Mouse (Mus musculus) embryonic facial prominence, embryonic 11.5 days (tissue): ENCODE results near the gene Eif2s1. TPM values are rescaled to one million over a fixed set of nuclear protein-coding genes. Genes with fewer than 3 reads are reported as not detected.

ENCODE experiments used
- ATAC-seq: fragments of 200-750 bp; cut with Nextera tagmentation; replicated peaks from 2 replicates; pipeline ENCODE4 v1.8.0; 2017; ENCODE audit warnings: low read depth; ENCODE audit not compliant: insufficient number of reproducible peaks, low FRiP score, low TSS enrichment
- DNase-seq: peaks from one replicate; pipeline ENCODE4 v3.0.0-alpha.2; 2015; ENCODE audit warnings: low spot score
- H3K27ac ChIP-seq: fragments of 300-500 bp; sonication (generic); replicated peaks from 2 replicates; pipeline ENCODE4 v1.5.1; 2014; ENCODE audit warnings: mild to moderate bottlenecking, low read depth, low read length, control low read depth
- H3K27me3 ChIP-seq: fragments of 300-500 bp; sonication (generic); 2 replicates; pipeline ENCODE4 v1.6.1; 2014; ENCODE audit warnings: mild to moderate bottlenecking, low read length, moderate library complexity, mixed read lengths; ENCODE audit not compliant: control insufficient read depth, insufficient read depth
- H3K36me3 ChIP-seq: fragments of 300-500 bp; sonication (generic); replicated peaks from 2 replicates; pipeline ENCODE4 v1.6.1; 2014; ENCODE audit warnings: low read depth, mild to moderate bottlenecking, low read length, moderate library complexity, mixed read lengths; ENCODE audit not compliant: control insufficient read depth, insufficient read depth
- H3K4me1 ChIP-seq: fragments of 300-500 bp; sonication (generic); 2 replicates; pipeline ENCODE4 v1.6.1; 2014; ENCODE audit warnings: low read length, mixed read lengths; ENCODE audit not compliant: control insufficient read depth, insufficient read depth
- H3K4me2 ChIP-seq: fragments of 300-500 bp; sonication (generic); 2 replicates; pipeline ENCODE4 v1.6.1; 2014; ENCODE audit warnings: low read depth, mild to moderate bottlenecking, control low read depth, low read length, moderate library complexity
- H3K4me3 ChIP-seq: fragments of 300-500 bp; sonication (generic); 2 replicates; pipeline ENCODE4 v1.5.1; 2014; ENCODE audit warnings: low read depth, low read length, control low read depth
- H3K9ac ChIP-seq: fragments of 300-500 bp; sonication (generic); replicated peaks from 2 replicates; pipeline ENCODE4 v1.6.1; 2014; ENCODE audit warnings: mild to moderate bottlenecking, control low read depth, low read length
- H3K9me3 ChIP-seq: fragments of 300-500 bp; sonication (generic); replicated peaks from 2 replicates; pipeline ENCODE4 v1.6.1; 2016; ENCODE audit warnings: mild to moderate bottlenecking, low read length, inconsistent platforms, mixed read lengths; ENCODE audit not compliant: control insufficient read depth
- WGBS: fragments of 180-500 bp; shearing (Covaris S2); extraction: QIAGEN DNeasy Blood & Tissue Kit; methylation state at CpG from one replicate; pipeline ENCODE4 v1.1.7; 2014; 5-methylcytosine and 5-hydroxymethylcytosine counted together
- polyA plus RNA-seq: library from polyadenylated mRNA; unstranded; fragments of >200 nt; fragmentation: Nextera tagmentation; extraction: Ambion mirVana; gene quantifications from 2 replicates; pipeline ENCODE4 v1.2.1, GENCODE M21; 2014

Gene Eif2s1
- polyA plus RNA-seq, 1 experiment from 2014 or later = 292 TPM

DNA sequence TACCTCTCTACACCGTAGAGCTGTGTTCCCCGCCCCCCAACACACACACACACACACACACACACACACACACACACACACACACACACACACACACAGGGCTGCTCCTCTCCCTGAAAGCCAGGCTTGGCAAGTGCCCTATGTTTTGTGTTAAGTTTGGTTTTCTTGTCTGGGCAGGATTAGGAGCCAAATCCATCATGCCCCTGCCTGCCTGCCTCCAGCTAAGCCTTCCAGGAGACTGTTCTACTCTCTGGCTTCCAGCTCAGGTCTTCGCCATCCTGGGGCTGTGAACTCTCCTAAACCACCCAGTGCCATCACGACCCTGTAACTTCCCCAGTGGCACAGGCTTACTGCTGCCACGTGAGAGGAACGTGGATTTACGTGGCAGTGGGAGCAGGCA is 42.9 kb downstream of the Eif2s1 start:
- no peak for DNase-seq
- Histone ChIP-seq H3K4me2 (no peak overlapping the region), H3K36me3 (no peaks in the 10 kb centered on the region), H3K9me3 (no peaks in the 10 kb centered on the region), H3K27ac (no peak overlapping the region), H3K4me3 (no peak overlapping the region), H3K4me1 (peaks cover 4% of the 10 kb centered on the region; the same call in 1 of the 2 replicates), H3K27me3 (peaks cover 13% of the 10 kb centered on the region), H3K9ac (no peak overlapping the region)
- ATAC-seq = no peak
- 76% methylated on average over 6 of the region's 7 CpGs for WGBS

DNA sequence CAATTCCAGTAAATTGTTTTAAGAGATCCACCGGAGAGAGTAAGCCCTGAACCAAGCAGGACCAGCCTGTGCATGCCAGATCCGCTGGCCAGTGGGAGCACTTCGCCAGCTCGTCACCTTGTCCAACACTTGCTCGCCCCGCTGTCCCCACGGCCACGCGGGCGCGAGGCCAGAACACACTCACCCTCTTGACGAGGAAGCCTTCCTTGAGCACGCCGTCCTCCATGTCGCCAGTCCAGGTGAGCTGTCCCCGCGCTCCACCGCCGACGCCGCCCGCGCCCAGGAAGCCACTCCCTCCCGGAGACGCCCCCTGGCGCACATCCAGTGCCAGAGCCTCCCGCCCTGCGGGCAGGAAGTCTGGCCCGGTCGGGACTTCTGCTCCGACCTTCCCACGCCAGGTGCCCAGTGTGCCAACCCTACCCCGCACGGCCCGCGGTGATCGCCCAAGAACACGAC is 45.1 kb downstream of the Eif2s1 start, which contains the start of gene Plek2:
Plek2 (minus strand) TSS at position 258 of the 456 bp plus-strand sequence.
- Histone ChIP-seq H3K4me2 (peak within 1 kb of the TSS; percentile 88), H3K36me3 (no peaks in the 10 kb centered on the region), H3K4me1 (peaks cover 6% of the 10 kb centered on the region), H3K27me3 (peaks cover 25% of the 10 kb centered on the region), H3K9me3 (no peaks in the 10 kb centered on the region), H3K4me3 (peak within 1 kb of the TSS; percentile 36), H3K27ac (no peak within 1 kb of the TSS), H3K9ac (peak within 1 kb of the TSS; percentile 48)
- 2% methylated on average over 37 of the region's 38 CpGs for WGBS
- peak; percentile 64; the same call in 1 of the 2 replicates for ATAC-seq
- peak; percentile 65 for DNase-seq

DNA sequence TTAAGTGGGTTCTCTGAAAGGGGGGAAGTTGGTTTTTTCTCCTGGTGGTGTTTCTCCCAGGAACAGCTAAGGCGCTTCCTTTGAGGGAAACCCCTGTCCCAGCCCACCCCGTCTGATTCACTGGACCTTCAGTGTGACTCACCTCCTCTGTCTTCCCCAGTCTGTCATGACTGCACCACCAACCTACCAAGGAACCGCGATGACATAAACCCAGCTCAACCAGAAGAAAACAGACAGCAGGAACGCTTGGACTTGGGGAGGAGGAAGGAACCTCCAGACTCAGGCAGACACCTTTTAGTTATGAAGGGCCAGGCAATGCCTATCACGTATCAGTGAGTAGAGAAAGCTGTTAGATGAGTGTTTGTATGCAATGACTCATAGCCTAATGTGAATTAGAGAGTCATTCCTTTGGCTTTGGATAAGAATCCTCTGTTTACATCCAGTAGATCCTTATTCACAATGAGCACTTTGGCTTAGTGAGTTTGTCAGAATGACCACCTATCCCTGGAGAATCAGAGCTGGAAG is 46.5 kb downstream of the Eif2s1 start:
- no peak overlapping the region for H3K4me2 ChIP-seq
- no peak for ATAC-seq
- no peak overlapping the region for H3K4me3 ChIP-seq
- 80% methylated on average over 6 of the region's 6 CpGs for WGBS
- H3K4me1 ChIP-seq = peaks cover 8% of the 10 kb centered on the region
- H3K27ac ChIP-seq = no peak overlapping the region
- no peaks in the 10 kb centered on the region for H3K36me3 ChIP-seq
- no peak for DNase-seq
- no peak overlapping the region for H3K9ac ChIP-seq
- peaks cover 27% of the 10 kb centered on the region for H3K27me3 ChIP-seq
- H3K9me3 ChIP-seq = no peaks in the 10 kb centered on the region

DNA sequence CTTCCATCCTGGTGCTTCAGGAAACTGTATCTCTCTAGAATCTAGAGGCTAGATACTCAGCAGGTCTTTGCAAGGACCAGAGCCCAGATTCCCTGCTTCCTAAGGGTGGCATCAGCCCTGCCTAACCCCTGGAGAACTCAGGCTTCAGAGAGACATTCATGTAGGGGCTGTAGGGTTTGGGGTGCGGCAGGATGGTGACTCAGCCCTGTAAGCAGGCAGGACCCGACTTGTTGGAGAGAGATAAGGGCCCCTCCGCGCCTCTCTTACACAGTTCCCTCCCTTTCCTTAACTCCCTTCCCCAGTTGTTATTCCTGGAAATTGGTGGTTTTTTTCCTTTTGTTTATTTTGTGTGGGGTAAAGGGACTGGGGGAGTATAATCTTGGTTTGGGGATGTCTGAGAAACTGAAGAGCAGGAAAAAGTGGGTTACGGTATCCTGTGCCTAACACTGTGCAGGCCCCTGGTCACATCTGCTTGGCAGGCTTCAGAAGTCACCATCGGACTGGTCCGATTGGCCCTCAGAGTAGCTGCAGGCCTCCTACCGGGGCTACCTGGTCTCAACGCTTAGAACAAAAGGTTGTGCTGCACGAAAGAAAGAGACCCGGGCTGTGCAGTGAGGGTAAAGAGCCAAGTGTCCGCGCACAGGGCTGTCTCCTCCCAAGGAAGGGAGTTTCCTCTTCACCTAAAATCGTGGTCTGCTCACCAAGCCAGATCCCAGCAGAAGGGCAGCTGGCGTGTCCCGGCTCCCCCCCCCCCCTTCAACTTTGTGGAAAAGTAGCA is 49.3 kb downstream of the Eif2s1 start:
- DNase-seq = peak; percentile 21
- no peak for ATAC-seq
- Histone ChIP-seq H3K4me1 (peaks cover 8% of the 10 kb centered on the region), H3K4me2 (peak overlapping the region; percentile 63), H3K4me3 (peak overlapping the region; percentile 33), H3K27me3 (peaks cover 27% of the 10 kb centered on the region), H3K9me3 (no peaks in the 10 kb centered on the region), H3K27ac (no peak overlapping the region), H3K36me3 (no peaks in the 10 kb centered on the region), H3K9ac (peak overlapping the region; percentile 43)
- WGBS = 7% methylated on average over 16 of the region's 16 CpGs

DNA sequence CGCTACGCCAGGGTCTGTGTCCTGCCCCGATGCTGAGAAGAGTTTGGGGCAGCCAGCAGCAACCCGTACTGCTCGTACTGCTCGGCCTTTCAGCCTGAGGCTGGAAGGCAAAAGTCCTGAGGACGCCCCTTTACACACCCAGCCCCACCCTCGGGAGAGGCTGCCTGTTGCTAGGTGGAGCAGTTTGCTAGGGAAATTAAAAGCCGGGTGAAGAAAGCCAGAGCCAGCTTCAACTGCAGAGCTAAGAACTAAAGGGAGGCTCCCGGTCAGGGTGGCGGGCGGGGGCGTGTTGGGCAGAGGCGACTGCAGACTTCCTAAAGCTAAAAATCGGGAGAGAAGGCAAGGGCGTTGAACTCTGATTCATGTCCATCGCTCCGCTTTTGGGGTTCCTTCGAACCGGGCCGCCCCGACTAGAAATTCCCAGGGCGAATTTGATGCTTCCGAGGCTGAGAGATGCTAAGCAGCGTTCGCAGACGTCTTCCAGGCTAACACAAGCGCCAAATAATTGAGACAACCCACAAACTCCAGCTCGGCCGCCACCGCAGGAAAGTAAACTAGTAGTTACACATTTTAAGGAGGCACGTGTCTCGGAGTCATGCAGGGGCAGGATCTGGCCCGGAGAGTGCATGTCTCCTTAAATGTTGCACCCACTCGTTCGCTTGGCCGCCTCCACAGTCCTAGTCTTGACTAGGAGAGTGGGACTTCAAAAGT is 50.2 kb downstream of the Eif2s1 start:
- Histone ChIP-seq H3K9me3 (no peaks in the 10 kb centered on the region), H3K27me3 (peaks cover 24% of the 10 kb centered on the region), H3K27ac (no peak overlapping the region), H3K9ac (peak overlapping the region; percentile 43), H3K4me3 (peak overlapping the region; percentile 33), H3K4me2 (peak overlapping the region; percentile 63), H3K4me1 (peaks cover 5% of the 10 kb centered on the region), H3K36me3 (no peaks in the 10 kb centered on the region)
- peak; percentile 51 for DNase-seq
- under 1% methylated on average over 37 of the region's 37 CpGs for WGBS
- ATAC-seq = no peak

DNA sequence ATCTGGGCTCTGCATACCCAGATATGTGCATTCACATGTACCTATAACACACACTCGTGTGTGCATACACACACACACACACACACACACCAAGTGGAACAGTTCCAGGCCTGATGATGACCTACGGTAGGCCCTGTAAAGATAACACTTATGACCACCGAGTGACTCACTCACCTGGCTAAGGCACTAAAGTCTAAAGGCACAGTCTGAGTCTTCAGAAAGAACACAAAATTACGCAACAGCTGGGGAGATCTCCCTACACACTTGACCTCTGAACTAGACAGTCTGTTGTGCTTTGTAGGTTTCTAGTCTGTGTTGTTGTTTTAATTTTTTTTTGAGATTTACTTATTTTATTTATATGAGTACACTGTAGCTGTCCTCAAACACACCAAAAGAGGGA is 52.8 kb downstream of the Eif2s1 start:
- peaks cover 14% of the 10 kb centered on the region for H3K27me3 ChIP-seq
- no peaks in the 10 kb centered on the region for H3K9me3 ChIP-seq
- peaks cover 5% of the 10 kb centered on the region; the same call in 1 of the 2 replicates for H3K4me1 ChIP-seq
- H3K4me3 ChIP-seq = no peak overlapping the region
- DNase-seq (no peak), ATAC-seq (no peak)
- H3K9ac ChIP-seq = no peak overlapping the region
- H3K4me2 ChIP-seq = no peak overlapping the region
- no peak overlapping the region for H3K27ac ChIP-seq
- no peaks in the 10 kb centered on the region for H3K36me3 ChIP-seq
- 92% methylated on average over 4 of the region's 4 CpGs for whole genome bisulfite sequencing

DNA sequence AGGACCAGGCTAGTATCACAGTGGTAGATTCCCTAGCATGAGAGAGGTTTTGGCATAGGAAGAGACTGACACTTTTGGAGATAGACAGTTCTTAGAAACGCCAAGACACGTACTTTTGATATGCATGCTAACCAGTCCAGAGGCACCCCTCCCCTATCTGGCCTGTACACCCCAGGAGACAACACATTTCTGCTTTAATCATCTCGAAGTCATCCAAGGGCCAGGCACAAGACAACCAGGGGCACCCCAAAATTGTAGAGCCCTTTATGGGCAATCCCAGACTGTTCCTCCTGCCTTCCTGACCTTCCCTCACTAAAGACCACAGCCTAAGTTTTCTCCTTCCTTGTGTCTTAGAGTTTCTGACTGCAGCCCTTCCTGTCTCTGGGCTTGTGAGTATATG is 53.9 kb downstream of the Eif2s1 start:
- H3K36me3 ChIP-seq = no peaks in the 10 kb centered on the region
- H3K4me3 ChIP-seq = no peak overlapping the region
- H3K9me3 ChIP-seq = no peaks in the 10 kb centered on the region
- DNase-seq = no peak
- no peak overlapping the region for H3K9ac ChIP-seq
- H3K4me1 ChIP-seq = peaks cover 5% of the 10 kb centered on the region; the same call in 1 of the 2 replicates
- no peak overlapping the region for H3K4me2 ChIP-seq
- 75% methylated on average over 3 of the region's 3 CpGs for WGBS
- H3K27ac ChIP-seq = no peak overlapping the region
- ATAC-seq = no peak
- H3K27me3 ChIP-seq = peaks cover 12% of the 10 kb centered on the region
